Mouse (Mus musculus): ENCODE data around the gene Rab15. TPM values are rescaled to one million over a fixed set of nuclear protein-coding genes. Genes with fewer than 3 reads are reported as not detected.
"Not testable (repeated sequence)": the region's sequence is repeated elsewhere in the genome, so short reads cannot be mapped to it uniquely, and the experiment has no call there.

The Rab15 gene
- polyA plus RNA-seq, 1 experiment, result 20.3 TPM

DNA sequence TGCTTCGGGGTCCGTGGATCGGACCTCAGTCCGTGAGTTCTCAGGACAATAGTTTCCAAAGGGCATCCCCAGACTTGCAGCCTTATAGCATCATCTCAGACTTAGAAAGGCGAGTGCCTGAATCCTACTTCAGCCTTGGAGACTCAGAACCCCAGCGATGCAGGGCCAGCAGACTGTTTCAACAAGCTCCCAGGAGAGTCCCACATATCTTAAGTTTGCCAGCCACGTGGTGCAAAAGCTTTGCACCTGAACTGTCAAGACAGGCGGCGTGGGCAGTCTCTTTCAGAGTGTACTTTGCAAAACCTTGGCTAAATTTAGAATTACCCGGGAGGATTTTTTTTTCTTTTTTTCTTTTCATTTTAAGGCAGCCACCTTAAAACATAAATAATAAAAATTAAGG, 14.9 kb downstream of the Rab15 start:
- Histone ChIP-seq H3K4me1 (ENCODE audit: control insufficient read depth, insufficient read depth, low read length) (no peaks in the 10 kb centered on the region), H3K4me3 (replicated peaks; ENCODE audit: extremely low read depth, low read depth, low read length) (no peak overlapping the region)
- DNase-seq, result no peak
- TF ChIP-seq CTCF (IDR thresholded peaks at IDR 0.05; ENCODE audit: insufficient read depth, low read length) (no peak), POLR2A (IDR thresholded peaks at IDR 0.05; ENCODE audit: borderline replicate concordance, extremely low read depth, low read depth, low read length) (no peak)
- WGBS, result 73% methylated on average over 10 of the region's 10 CpGs

DNA sequence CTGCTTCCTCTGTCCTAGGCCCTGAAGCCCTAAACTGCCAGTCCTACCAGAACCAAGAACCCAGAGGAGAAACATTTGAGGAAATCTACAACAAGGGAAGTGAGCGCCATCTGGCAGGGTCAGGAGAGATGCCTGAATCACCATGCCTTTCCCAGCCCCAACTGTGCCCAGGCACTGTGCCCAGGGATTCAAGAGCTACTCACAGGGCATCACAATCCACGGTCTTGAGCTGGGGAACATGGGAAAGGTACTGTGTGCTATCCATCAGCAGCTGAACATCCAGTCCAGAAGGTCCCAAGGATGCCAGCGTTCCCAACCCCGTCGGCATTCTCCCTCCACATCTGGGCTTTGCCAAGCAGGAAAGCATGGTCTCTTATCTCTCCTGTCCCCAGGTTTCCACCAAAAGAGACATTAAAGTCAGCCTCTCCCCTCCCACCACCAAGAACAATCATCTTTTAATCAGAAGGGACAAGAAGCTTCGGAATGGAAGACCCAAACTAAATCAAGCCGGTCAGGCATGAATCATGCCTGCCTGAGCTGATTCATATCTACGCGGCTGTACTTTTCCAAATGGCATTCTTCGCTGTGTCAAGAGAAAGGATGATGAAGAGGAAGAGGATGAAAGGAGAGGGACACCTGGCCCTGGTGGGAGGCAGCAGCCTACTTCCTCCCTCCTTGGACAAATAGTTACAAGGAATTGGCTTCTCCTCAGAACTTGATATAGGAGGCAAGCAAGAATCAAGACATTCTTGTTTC, 17.5 kb downstream of the Rab15 start:
- WGBS, result 80% methylated on average over 10 of the region's 10 CpGs
- TF ChIP-seq POLR2A (IDR thresholded peaks at IDR 0.05; ENCODE audit: borderline replicate concordance, extremely low read depth, low read depth, low read length), result no peak
- no peak for TF ChIP-seq CTCF (IDR thresholded peaks at IDR 0.05; ENCODE audit: insufficient read depth, low read length)
- DNase-seq, result no peak

DNA sequence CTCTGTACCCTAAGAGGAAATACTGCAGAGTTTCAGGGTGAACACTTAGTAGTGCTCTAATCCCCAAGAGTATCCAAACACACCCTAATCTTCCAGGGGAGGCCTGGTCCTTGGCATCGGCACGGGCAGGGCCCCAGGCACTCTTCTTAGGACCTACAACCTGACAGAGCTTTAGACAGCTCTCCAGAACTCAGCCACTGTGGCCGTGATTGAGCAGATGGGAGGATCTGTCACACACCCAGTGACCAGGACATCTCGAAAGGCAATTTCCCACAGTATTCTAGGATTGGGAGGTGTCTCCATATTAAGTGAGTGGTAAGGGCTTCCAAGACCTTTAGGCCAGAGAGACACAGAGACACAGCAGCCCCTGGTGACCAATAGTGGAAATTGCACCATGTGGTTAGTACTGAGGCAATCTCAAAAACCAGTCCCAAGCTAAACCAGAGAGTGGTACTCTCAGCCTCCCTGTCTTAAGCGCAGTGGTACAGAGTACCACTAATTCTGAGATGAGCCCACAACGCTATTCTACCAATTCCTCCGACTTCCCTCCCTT, 18.9 kb downstream of the Rab15 start:
- no peak for DNase-seq
- peak; percentile 51 for TF ChIP-seq CTCF (IDR thresholded peaks at IDR 0.05; ENCODE audit: insufficient read depth, low read length)
- no peak for TF ChIP-seq POLR2A (IDR thresholded peaks at IDR 0.05; ENCODE audit: borderline replicate concordance, extremely low read depth, low read depth, low read length)
- no peaks in the 10 kb centered on the region for H3K4me1 ChIP-seq (ENCODE audit: control insufficient read depth, insufficient read depth, low read length)
- WGBS, result 51% methylated on average over 7 of the region's 7 CpGs
- no peak overlapping the region for H3K4me3 ChIP-seq (replicated peaks; ENCODE audit: extremely low read depth, low read depth, low read length)

More for the DNA sequence above, 17.5 kb downstream of the Rab15 start:
- no peaks in the 10 kb centered on the region for H3K4me1 ChIP-seq (ENCODE audit: control insufficient read depth, insufficient read depth, low read length)
- no peak overlapping the region for H3K4me3 ChIP-seq (replicated peaks; ENCODE audit: extremely low read depth, low read depth, low read length)

DNA sequence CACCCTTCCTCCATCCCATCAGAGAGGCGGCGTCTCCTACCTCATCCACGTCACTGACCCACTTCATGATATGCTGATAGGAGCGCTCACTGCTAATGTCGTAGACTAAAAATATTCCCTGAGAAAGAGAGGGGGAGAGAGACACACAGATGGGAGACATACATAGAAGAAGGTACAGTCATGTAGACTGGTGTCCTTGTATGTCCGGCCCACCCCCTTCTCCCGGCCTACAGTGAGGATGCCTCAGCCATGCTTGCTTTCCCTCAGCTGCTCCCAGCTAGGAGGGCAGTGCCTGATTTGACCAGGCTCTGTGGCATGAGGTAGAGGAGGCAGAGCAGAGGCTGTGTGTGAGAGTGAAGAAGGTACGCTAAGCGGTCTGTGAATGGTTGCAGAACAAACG, 19.7 kb downstream of the Rab15 start:
- TF ChIP-seq POLR2A (IDR thresholded peaks at IDR 0.05; ENCODE audit: borderline replicate concordance, extremely low read depth, low read depth, low read length) (no peak), CTCF (IDR thresholded peaks at IDR 0.05; ENCODE audit: insufficient read depth, low read length) (no peak)
- Histone ChIP-seq H3K4me1 (ENCODE audit: control insufficient read depth, insufficient read depth, low read length) (no peaks in the 10 kb centered on the region), H3K4me3 (replicated peaks; ENCODE audit: extremely low read depth, low read depth, low read length) (no peak overlapping the region)
- DNase-seq, result no peak
- 86% methylated on average over 10 of the region's 10 CpGs for WGBS

DNA sequence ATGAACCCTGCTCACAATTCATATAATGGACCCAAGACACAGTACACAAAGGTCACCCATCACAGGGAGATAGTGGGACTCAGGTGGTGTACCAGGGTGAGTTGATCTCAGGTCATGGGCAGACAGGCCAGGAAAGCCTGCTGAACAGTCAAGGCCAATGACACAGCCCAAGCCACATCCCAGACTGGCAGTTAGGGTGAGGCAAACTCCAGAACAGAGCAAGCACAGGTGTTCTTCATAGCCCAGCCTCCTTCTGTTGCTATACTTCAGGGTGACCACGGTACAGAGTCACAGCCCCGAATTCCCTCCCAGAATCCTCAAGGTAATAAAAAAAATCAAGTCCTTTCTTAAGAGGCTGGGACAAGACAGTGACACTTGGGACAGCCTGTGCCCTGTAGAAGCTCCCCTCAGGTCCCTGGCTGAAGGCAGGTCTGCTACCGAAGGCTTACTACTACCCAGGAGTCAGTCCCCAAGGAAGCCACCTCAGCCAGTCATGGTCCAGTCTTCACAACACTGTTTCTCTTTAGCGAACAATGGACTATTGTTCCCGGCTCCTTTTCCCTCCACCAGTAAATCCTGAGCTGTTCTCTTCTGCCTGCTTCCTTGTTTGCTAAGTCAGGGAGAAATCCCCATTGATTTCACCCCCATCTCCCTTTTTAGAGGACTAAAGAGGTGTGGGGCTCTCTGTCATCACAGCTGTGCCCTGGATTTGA, 24.5 kb downstream of the Rab15 start:
- TF ChIP-seq POLR2A (IDR thresholded peaks at IDR 0.05; ENCODE audit: borderline replicate concordance, extremely low read depth, low read depth, low read length), result no peak
- no peak for TF ChIP-seq CTCF (IDR thresholded peaks at IDR 0.05; ENCODE audit: insufficient read depth, low read length)
- Histone ChIP-seq H3K4me1 (ENCODE audit: control insufficient read depth, insufficient read depth, low read length) (no peaks in the 10 kb centered on the region), H3K4me3 (replicated peaks; ENCODE audit: extremely low read depth, low read depth, low read length) (no peak overlapping the region)
- no peak for DNase-seq
- WGBS, result 60% methylated on average over 5 of the region's 5 CpGs

DNA sequence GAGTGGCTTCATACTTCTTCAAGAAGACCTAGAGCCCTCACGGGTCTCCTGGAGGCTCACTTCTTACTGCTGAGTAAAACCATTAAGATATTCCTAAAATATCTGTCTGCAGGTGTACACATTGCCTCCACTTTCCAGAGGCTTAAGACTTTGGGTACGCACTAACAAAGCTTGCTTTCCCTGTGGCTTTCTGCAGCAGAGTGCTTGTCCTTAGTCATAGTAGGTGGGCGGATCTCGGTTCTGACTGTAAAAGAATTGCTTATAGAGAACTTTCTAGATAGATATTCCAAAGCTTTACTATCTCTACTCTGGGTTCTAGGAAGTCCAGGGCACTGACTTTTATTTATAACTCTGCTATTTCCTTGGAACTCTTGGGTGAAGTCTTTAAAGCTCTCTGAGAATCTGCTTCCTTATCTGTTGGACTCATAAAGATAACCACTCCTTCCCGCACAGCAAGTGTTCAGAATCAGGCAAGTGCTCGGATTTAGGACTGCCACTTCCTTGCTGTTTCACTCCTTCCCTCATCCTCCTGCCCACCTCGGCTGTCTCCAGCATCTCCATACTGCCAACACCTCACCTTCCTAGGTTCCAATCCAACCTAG, 25.7 kb downstream of the Rab15 start:
- 71% methylated on average over 7 of the region's 7 CpGs for WGBS
- H3K4me3 ChIP-seq (replicated peaks; ENCODE audit: extremely low read depth, low read depth, low read length), result no peak overlapping the region
- TF ChIP-seq POLR2A (IDR thresholded peaks at IDR 0.05; ENCODE audit: borderline replicate concordance, extremely low read depth, low read depth, low read length) (no peak), CTCF (IDR thresholded peaks at IDR 0.05; ENCODE audit: insufficient read depth, low read length) (no peak)
- no peaks in the 10 kb centered on the region for H3K4me1 ChIP-seq (ENCODE audit: control insufficient read depth, insufficient read depth, low read length)
- no peak for DNase-seq

DNA sequence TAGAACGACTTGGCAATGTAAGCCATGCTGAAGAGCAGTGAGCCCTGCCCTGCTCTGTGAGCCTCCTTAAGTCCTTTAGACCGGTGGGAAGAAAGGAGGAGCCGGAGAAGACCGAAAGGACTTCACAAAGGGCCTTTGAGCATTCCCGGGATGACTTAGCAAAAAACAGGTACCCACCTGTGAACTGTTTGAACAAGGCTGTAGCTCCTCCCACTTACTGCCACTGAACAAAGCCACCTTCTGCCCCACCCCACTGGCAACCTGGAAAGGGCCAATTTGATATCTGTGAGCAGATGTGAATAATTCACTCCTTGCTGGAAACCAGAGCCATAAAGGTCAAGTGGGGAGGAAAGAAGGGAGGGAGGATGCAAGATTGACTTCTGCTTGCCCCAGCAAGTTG, 27.4 kb downstream of the Rab15 start, which contains the start of gene Gpx2:
Gene Gpx2, minus strand, starts transcription at position 205 of the 400 bp plus-strand sequence.
- 58% methylated on average over 5 of the region's 5 CpGs for WGBS
- TF ChIP-seq POLR2A (IDR thresholded peaks at IDR 0.05; ENCODE audit: borderline replicate concordance, extremely low read depth, low read depth, low read length), result no peak
- TF ChIP-seq CTCF (IDR thresholded peaks at IDR 0.05; ENCODE audit: insufficient read depth, low read length), result no peak
- no peaks in the 10 kb centered on the region for H3K4me1 ChIP-seq (ENCODE audit: control insufficient read depth, insufficient read depth, low read length)
- DNase-seq, result no peak
- H3K4me3 ChIP-seq (replicated peaks; ENCODE audit: extremely low read depth, low read depth, low read length), result peak within 1 kb of the TSS; percentile 42

DNA sequence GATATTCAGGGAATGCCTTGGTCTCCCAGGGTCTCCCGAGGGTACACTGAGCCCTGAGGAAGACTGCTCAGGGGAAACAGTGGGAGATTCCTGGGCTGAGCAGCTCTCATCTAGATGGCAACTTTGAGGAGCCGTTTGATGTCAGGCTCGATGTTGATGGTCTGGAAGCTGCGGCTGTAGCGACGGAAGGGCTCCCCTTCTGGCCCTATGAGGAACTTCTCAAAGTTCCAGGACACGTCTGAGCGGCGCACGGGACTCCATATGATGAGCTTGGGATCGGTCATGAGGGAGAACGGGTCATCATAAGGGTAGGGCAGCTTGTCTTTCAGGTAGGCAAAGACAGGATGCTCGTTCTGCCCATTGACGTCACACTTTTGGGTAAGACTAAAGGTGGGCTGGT, 30.2 kb downstream of the Rab15 start:
- not testable (repeated sequence) for DNase-seq; H3K4me3 ChIP-seq (replicated peaks; ENCODE audit: extremely low read depth, low read depth, low read length); H3K4me1 ChIP-seq (ENCODE audit: control insufficient read depth, insufficient read depth, low read length)
- 55% methylated on average over 14 of the region's 14 CpGs for WGBS

DNA sequence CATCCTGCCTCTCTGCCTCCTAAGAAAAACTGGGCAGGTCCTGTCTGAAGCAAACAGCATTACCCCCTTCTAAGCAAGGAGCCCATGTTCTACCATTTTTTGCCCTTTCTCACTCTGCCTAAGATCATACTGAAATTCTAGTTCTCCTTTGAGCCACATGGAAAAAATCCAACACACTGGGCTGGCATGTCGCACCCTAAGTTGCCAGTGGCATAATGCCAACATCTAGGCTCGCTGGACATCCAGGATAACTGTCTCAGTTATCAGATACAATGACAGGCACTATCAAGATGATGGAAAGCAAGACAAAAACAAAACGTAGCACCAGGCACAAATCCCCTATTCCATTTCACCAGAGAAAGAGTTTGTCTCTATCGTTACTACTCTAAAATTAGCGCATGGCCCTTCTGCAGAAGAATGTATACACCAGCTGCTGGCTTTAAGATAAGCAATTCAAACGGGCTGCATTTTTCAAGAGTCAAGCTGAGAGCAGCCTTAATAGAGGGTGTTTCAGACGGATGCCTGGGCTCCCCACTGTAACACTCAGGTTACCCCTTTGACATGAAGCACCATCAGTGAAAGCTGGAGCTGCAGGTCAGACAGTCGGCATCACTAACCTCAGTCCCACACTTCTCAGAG, 32.1 kb downstream of the Rab15 start:
- no peaks in the 10 kb centered on the region for H3K4me1 ChIP-seq (ENCODE audit: control insufficient read depth, insufficient read depth, low read length)
- WGBS, result 18% methylated on average over 8 of the region's 8 CpGs
- no peak overlapping the region for H3K4me3 ChIP-seq (replicated peaks; ENCODE audit: extremely low read depth, low read depth, low read length)
- no peak for TF ChIP-seq CTCF (IDR thresholded peaks at IDR 0.05; ENCODE audit: insufficient read depth, low read length)
- TF ChIP-seq POLR2A (IDR thresholded peaks at IDR 0.05; ENCODE audit: borderline replicate concordance, extremely low read depth, low read depth, low read length), result no peak
- DNase-seq, result no peak

All from lung, adult 2 months (tissue).